Mouse (Mus musculus): ENCODE data around the gene Fars2.

Gene Fars2

DNA sequence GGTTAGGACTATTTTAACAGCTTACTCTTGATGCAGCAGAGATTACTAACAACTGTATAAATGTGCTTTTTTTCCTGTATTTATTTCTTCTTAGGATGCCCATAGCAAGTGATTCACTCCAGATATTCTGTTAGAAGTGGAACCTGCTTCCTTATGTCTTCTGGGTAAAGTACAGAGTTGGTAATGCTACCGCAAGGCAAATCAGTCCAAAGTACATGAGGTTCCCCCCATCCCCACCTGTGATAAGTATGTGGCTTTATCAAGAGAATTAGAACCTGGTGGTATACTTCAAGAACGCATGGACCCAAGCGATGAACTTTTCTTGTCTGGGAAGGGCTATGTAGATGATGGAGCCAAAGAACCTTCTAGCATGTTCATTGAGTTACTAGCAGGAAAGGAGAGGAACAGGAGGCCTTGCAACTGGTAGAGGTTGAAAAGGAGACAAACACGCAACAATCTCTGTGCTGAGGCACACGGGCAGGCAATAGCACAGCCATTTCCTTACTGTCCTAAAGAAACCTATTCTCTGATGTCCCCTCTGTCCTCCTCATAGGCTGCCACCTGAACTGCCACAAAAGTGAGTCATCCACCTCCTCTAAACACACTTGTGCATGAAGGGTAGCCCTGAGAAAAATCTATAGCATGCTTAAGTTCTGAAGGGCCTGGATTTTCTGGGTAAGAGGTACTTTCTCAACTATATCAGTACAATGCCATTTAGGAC lies 603.2 kb downstream of the Fars2 start:
- no peak for DNase-seq

DNA sequence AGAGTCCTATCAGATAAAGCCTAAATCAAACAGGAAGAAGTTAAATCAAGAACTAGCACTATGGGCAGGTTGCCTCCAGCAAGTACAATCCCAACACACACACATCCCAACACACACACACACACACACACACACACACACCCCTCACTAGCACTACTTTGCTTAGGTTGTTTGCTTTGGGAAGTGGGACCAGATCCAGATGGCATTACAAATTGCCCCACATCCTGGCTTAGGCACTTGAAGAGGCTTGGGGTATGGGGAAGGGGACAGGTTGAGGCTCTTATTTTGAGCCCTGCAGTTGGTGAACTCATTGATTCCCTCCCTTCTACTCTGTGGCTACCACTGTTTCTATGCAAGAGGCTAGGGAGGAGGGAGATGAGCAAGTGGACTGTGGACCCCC lies 605.1 kb downstream of the Fars2 start:
- no peak for DNase-seq

GRCm38 (mm10) chr13:36723726-36724300 lies 606.6 kb downstream of the Fars2 start:
- no peak for DNase-seq

DNA sequence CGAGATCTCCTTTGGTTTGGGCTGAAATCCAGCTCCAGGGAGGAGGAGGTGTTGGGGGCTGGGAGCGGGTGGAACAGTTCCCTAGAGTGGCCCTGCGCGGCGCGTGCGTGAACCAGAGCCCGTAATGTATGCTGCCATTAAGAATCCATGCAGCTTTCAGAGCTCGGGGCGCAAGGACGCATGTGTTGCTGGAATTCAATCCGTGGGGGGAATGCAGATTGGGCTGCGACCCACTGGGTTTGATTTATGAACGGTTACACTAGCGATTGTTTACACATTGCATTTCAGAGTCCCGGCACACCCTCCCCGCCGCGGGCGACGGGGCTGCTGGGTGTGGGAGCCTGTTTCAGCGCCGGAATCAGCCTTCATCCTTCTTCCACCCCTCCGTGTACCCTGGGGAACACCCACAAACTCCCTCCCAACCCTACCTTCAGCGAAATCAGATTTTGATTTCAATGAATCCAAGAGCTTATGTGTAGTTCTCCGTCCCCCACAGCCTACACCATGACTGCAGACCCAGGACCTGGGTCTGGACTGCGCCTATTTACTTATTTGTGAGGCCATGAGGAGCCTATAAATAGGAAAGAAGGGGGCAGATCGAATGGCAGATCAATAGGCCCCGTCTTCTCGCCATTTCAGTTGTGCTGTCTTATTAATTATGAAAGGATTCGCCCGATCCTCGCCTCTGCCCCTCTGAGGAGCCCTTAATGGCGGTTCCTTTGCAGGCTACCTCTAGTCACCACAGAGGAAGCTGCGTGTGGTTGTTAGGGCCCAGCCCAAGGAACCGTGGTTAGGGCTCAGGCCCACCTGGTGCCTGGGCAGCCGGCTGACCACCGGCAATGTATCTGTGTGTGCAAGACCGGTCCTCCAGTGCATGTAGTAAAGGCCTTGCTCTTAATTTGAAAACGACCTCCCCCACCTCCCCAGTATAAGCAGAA lies 607.6 kb downstream of the Fars2 start:
- peak in 1 of 2 experiments; percentile 14 for DNase-seq

DNA sequence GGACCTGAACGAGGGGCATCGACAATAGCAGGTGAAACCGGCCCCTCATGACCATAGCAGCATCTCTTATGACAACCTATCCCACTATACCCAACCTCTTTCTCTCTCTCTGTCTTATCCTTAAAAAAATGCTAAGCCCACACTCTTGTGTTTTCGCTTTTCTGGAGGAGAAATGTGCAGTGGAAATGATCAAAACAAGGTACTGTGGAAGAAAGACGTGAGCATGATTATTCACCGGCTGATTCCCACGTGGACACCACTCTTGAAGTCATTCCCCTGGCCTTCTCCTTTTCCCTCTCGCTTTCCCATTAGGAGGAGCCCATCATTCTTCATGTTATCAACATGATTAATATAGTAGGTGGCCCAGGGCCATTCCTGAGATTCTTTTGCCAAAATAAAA lies 608.7 kb downstream of the Fars2 start:
- DNase-seq, result no peak

DNA sequence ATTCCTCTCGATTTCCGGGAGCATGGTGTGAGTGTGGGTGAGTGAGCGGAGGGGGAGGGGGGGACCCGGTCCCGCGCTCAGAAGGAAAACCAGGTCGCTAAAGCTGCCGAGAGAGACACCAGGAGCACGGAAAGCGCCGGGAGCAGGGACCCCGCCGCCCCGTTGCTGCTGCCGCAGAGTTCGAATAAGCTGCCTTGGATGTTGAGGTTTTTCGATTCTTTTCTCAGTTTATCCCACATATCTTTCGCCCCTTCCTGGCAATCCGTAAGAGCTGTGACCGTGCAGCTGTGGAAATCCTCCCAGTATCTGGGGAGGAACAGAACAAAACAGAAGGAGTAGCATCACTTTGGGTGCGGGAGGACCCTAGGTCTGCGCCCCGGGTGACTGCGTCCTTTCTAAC lies 609.3 kb downstream of the Fars2 start:
- no peak for DNase-seq

DNA sequence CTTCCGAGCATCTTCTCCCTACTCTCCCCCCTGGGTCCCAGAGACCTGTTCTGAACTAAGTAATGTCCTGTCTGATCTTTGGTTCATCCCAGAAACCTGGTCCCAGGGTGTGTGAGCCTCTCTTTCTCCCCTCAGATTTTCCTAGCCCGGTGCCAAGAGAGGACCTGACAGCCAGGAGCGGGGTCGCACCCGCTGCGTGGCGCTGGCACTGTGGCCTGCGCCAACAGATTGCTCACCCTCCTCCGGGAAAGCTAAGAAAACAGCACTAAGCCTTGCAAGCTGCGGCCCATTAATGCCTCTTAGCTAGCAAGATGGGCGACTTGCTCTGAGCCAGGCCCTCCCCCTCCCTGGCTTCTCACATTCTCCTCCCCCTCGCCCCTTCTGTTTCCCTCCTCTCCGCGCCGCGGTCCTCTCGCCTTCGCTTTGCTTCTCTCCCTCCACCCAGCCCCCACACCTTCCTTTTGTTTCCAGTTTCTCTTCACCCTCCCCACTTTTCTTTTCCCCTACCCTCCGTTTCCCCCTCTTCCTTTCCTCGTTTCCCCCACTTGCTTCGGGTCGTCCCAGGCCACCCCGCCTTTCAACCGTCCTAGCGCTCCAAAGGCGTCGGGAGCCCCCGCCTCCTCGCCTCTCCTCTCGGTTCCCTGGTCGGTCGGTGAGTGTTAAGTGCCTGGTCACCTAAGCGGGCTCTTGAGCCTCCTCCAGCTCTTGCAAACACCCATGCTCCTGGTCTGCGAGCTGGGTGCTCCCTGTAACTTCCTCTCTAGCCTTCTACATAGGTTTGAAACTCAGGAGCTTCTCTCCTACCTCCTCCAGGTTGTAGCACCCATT lies 610.0 kb downstream of the Fars2 start:
- peak; percentile 43 to 53 for DNase-seq

DNA sequence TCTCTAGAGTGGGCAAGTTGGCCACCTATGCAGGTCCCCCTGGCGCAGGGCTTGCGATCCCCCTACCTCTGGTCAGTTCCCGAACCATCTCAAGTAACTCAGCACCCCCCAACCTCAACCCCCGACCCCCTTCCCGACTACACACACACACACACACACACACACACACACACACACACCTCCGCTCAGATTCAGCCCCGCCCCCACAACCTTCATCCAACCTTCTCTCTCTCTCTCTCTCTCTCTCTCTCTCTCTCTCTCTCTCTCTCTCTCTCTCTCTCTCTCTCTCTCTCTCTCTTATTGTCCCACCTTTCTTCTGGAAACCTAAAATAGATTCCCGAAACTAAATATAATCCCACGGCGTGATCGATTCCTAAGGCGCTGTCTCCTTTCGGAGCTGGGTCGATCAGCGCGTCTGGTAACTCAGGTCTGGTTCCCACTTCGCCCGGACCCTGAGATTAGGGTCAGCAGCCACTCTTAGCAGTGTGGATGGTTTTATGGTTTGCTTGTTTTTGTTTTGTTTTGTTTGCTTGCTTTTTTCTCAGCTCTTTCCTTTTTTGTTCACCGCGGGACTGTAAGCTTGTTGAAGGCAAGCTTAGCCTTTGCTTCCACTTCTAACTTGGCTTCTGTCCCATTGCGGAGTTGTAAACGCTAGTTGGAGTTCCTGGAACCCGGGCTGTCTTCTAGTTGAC lies 610.7 kb downstream of the Fars2 start:
- DNase-seq, result no peak

GRCm38 (mm10) chr13:36728509-36728908 lies 611.3 kb downstream of the Fars2 start:
- DNase-seq, result no peak

DNA sequence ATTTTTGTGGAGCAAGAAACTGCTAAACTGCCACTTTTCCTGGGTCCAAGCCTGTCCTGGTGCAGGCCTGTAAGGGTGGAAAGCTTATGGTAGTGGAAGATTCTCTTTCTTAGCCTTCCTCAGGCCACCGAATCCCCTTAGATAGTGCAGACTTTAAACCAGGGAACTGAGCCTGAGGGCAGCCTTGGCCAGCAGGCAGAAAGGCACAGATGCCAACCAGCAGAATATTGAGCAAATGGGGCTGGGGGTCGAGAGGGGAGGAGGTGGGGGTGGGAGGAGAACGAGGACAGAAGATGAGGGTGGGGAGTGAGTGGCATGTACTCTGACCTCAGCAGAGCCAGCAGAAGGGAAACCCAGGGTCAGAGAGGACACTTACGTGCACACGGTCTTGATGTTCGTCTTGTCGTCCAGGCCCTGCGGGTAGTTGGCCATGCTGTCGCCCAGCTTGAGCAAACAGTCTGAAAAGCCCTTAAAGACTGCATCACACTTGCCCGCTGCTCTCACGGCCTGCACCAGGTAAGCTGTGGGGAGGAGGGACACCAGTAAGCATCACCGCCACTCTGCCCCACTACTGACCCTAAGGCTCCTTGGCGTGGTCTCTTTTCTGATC lies 612.6 kb downstream of the Fars2 start:
- no peak for DNase-seq

- no peak for DNase-seq
Measured at GRCm38 (mm10) chr13:36730341-36730761, 613.1 kb downstream of the Fars2 start.

DNA sequence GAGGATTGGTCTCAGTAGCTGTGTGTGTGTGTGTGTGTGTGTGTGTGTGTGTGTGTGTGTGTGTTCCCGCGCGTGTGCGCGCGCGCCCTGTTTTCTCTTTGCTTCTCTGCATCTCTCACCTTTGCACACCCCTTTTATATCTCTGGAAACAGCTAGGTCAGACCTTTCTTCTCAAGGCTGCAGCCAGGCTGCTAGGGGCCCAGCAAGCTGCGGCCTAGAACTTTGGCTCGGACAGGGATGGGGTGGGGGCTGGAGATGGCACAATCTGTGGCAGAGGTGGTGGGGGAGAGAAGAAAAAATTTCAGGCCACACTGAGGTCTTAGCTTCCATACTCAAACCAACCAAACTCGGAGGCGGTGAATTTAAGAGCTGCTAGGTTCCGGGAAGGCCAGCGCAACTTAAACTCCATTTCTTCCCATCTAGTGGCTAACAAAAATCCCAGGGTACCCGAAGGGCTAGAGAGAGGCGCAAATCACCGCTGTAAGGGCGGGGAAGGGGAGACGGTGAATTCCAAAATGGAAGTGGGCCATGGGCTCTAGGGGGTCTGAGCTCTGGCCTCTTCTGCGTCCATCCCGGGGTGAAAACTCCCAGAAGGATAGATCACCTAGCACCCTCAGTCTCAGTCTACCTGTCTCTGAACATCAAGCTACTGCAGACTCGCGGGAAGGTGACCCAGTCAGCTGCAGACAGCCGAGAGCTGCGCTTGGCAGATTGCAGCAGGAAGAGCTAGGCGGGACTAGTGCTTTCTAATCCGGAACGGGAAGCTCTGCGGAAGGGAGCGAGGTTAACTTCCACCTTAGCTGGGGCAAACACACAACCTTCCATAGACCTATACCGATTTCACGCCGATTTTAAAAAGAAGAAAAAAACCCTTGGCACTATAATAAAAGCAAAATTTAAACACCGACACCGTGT lies 614.1 kb downstream of the Fars2 start:
- peak in 1 of 2 experiments; percentile 26 for DNase-seq

DNA sequence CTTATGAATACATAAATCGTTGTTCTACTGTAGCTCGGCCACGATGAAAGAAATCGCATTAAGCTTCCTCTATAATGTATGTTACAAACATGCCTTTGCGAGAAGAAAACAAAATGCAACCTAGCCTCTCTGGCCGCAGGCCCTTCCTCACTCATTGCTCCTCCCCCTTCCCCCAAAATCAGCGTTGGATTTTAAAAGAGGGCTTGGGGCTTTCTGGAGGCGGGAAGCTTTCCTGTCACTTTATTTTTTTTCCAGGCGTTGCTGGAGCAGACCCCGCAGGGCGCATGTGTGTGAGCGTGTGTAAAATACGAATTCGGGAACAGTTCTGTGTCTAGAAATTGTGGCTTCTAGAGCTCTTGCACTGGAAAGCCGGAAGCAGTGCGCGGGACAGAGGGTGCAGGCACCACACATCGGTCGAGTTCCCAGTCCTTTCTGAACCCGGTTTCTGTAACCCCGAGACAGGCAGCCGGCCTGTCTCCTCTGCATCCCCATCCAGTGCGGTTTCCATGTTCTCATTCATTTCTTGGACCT lies 614.8 kb downstream of the Fars2 start:
- DNase-seq, result no peak

DNA sequence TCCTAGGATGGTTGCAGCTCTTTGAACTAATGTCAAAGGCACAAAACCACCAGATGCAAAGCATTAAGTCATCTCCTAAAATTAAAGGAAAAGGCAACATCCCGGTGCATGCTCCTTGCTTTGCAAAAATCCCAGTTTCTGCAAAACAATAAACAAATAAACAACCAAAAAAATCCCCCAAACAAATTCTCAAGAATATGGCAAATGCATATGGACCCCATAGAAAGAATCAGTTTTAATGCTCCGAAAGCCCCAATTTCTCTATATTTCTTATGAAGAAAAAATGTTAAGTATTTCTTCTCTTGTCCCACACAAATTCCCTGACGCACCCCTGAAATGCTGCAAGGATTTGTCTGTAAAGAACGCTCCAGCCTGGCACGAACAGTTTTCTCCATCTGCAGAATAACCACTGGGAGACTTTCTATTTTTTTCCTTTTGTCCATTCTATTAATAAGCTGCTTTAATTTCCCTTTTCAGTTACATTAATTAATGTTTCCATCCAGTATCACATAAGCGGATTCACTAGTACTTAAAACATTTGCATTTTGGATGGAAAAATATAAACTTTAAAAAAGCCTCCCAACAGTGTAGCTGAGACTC lies 615.8 kb downstream of the Fars2 start:
- DNase-seq, result no peak

DNA sequence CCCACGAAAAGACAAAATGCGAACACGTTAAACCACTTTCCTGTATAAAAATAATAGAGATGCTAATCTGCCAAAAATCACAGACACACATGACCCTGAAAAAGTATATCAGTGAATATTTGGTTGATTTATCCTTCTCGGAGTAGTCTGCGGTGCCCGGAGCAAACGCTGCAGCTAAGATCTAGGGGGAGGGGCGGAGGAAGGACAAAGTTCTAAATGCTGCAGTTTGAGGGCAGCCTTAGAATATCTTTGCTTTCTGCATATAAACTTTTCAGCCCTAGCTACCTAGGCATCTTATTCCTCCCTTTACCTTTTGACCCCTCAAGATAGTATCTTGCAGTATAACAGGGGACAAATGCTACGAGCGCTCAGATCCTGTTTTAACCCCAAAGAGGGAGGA lies 616.4 kb downstream of the Fars2 start:
- DNase-seq, result no peak

DNA sequence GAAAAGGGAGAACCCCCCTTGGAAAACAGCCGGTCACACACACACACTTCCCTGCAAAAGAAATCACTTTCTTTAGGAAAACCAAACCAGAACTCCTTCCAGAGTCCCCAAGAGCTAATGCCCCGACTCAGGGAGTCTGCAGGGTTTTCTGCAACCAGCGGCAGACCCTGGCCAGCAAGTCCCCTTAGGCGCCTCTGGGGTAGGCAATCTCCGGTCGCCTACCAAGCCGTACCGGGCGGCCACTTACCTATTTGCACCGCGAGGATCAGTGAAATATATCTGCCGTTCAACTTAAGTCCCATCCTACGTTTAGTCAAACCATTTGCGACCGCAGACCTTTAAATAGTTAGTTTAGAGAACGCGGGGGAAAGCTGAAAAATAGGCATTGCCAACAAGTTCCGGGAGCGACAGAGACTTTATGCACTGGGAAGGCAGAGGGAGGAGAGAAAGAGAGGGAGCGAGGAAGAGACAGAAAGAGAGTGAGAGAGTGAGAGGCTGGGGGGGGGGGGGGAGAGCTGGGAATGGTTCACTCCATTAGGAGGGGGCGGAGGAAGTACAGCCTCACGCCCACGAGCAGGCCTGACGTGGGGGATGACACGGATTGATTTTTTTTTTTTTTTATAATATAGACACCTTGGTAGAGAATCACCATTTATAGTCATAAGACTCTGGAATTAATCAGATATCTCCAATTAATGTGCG lies 616.9 kb downstream of the Fars2 start:
- DNase-seq, result no peak

DNA sequence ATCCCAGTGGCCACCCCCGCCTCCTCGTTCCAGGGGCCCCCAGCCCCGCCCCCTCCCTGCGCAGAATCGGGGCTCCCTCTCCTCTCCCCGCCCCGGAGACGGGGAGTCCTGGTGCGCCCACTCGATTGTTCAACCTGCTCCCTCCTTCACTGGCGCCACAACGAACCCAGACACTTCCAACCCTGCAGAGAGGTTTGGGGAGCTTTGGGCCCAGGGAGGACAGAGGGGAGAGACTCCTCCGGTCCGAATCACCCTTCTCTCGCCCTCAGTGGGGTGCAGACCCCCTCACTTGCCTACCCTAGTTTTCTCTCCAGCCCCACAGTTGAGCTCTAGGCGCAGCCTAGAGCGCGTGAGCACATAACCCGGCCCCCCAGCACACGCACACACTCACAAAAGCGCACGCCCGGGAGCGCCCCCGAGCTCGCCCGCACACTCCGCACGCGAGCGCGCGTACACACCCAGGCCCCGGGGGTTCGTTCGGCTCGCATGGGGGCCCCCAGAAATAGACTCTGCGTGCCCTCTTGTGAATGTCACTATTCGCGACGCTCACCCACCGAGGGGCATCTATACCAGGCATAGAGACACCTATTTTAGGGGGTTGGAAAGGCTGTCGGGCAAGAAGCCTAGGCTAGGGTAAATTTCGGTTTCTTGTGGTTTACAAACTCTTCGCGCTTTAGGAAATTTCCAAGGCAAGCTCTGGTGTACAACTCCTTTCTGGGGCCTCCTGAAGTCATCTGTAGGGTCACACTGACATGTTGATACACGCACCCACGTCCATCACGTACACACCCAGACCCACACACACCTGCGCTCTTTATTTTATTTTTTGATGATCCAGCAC lies 617.7 kb downstream of the Fars2 start, which contains the start of gene Nrn1:
Gene Nrn1 (minus strand): TSS at position 401 of the 841 bp plus-strand sequence.
- no peak for DNase-seq

Data from lung, adult 18-20 months (tissue).